Mouse (Mus musculus) gastrocnemius, postnatal 36 days (tissue): ENCODE measurements around the gene Hoxa7. TPM values are rescaled to one million over a fixed set of nuclear protein-coding genes. Genes with fewer than 3 reads are reported as not detected.

Experiments
- DNase-seq, 2 experiments: peaks; one replicate each; pipeline ENCODE4 v3.0.0; 2022
- intact Hi-C: fragments of 180-260 bp; cut with DNase I; formaldehyde crosslinking; loops from one replicate; pipeline ENCODE4 v1.15.1; 2025
- long read RNA-seq, 2 experiments: library from polyadenylated mRNA; stranded (forward); transcript quantifications; one replicate each; pipeline ENCODE4 v2.0.0; 2021
- total RNA-seq, 2 experiments: library from RNA; stranded (reverse); gene quantifications; 2 replicates each; pipeline ENCODE4 v1.2.3; 2021

Gene Hoxa7
- total RNA-seq, result 1 to 10 TPM; 3.7 to 4.0 TPM
- long read RNA-seq, experiment 1, transcript Hoxa7-201 (2 exons, 2,009 nt), result major isoform, 6 of 9 reads
- long read RNA-seq, experiment 1, partial matches to known transcripts, result 0 of 9 reads
- long read RNA-seq, experiment 1, other reads (novel, unspliced or antisense), result 3 of 9 reads
- long read RNA-seq, experiment 2, partial matches to known transcripts, result 0 of 4 reads
- long read RNA-seq, experiment 2, other reads (novel, unspliced or antisense), result 1 of 4 reads

GRCm38 (mm10) chr6:52221337-52221992, at the start of gene Hoxa7:
TSS of gene Hoxa7 (minus strand) at chr6:52221854.
- peak; percentile 86 to 92 for DNase-seq
- intact Hi-C loops, result loop anchor here (5.0 to 10.0 kb wide), 3 partner anchors 349 to 1417 kb away; partner anchors contain the start of gene Hnrnpa2b1

DNA sequence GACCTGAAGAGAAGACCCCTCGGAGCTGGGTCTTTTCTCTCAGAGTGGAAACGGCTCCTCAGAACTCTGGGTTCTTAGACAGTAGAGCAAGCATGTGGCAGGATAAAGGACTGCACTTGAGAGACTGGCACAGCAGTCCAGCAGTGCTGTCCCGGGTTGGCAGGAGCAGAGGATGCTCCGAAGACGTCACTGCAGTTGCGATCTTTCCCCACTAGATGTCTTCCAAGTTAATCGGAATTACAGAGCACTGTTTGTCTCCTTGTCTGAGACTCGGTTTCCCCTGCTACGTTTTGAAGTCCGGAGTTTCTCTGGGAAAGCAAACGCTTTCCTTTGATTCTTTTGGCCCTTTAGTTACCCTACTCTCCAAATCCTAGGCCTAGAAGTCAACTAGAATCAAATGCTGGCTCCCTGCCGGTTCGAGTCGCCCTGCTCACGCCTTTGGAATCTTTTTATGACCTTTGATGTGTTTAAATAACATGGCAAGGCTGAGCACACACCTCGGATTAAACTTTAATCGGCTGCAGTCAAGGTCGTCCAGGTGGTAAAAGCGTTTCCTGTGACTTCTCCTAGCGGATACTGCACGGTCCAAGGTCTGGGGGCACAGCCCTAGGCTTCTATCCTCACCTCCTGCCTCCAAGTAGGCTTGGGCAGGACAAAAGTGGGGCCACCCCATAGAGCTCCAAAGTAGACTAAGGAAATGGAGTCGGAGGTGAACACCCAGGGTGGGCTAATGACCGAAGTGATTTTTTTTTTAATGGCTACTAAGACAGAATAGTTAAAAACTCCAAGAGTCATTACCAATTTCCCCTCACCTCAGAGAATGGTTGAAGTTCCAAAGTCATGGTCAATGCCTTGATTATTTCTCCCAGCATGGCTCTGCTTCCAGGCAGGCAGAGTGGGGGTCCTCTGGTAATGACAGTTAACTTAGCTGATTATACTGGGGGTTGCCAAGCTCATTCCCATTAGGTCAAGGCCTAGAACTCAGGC, 49.1 kb upstream of the Hoxa7 start:
- intact Hi-C loops, result loop anchor here (5.0 kb wide), 2 partner anchors 37 to 307 kb away; no protein-coding TSS in a partner anchor
- peak in 1 of 2 experiments; percentile 52 for DNase-seq

GRCm38 (mm10) chr6:52268756-52269155, 47.1 kb upstream of the Hoxa7 start:
- DNase-seq, result no peak
- intact Hi-C loops, result loop anchor here (5.0 kb wide), 1 partner anchor 49 kb away; no protein-coding TSS in a partner anchor

- DNase-seq, result no peak
- intact Hi-C loops, result loop anchor here (5.0 kb wide), 1 partner anchor 49 kb away; no protein-coding TSS in a partner anchor
These were observed 46.7 kb upstream of the Hoxa7 start for GRCm38 (mm10) chr6:52268341-52268740.

- no peak for DNase-seq
- intact Hi-C loops, result loop anchor here (5.0 kb wide), 1 partner anchor 50 kb away; no protein-coding TSS in a partner anchor
These were observed 46.0 kb upstream of the Hoxa7 start for GRCm38 (mm10) chr6:52267691-52268090.

DNA sequence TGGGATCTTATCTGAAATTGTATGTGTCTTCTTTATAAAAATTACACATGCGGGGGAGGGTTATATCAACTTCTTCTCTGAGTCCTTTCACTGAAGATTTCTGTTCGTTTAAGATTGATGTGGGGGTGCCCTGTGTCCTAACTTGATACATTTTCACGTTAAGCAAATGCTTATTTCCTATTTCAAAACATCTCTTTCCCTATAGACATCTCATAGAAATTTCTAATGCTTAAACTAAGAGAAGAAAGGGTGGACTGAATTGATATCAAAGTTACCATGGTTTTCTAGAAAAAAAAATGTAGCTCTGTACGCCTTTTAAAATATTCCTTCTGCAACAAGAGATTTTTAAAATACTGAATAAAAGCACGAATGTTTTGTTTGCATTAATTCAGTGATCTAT, 45.6 kb upstream of the Hoxa7 start:
- DNase-seq, result no peak
- intact Hi-C loops, result loop anchor here (5.0 kb wide), 1 partner anchor 50 kb away; no protein-coding TSS in a partner anchor

DNA sequence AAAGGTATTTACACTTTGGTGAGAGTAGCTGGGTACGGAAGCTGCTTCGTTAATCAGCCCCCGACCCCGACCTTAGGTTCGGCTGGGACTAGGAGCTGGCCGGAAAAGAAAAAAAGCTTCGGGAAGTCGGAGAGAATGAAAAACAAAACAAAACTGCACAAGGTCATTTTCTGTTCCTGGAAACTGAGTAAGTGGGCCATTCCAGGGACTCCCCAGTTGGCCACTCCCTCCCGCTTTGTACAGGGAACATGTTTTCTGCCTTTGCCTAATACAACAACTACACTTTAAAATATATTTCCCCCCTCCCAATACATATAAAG, 45.0 kb upstream of the Hoxa7 start:
- DNase-seq, result no peak
- intact Hi-C loops, result loop anchor here (5.0 kb wide), 1 partner anchor 51 kb away; no protein-coding TSS in a partner anchor

GRCm38 (mm10) chr6:52265913-52266665, 44.4 kb upstream of the Hoxa7 start:
- intact Hi-C loops, result loop anchor here (5.0 kb wide), 1 partner anchor 51 kb away; no protein-coding TSS in a partner anchor
- DNase-seq, result no peak

DNA sequence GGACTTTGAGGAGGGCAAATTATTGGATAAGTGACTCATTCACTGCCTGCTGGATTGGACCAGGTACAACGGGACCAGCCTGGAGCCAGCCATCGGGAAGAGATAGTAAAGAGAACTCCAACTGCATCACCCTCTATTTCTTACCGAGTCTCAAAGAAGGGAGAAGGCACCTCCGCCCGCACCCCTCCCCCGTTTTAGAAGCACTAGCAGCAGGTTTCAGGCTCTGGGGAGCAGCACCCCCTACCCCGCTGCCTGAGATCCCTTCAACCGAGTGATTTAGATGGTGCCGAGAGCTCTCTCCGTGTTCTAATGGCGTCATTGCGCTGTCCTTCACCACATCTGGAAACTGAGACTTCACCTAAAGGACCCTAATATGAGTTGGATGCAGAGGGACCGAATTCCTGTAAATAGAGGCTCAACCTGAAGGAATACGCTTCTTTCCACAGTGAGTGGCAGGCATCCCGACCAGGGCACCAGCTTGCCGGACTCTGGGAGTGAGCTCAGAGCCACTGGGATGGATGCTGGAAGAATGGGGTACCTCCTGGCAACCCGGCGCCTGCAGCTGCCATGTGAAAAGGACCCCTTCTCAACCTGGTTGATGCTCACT, 43.8 kb upstream of the Hoxa7 start:
- intact Hi-C loops, result loop anchor here (5.0 kb wide), 1 partner anchor 52 kb away; no protein-coding TSS in a partner anchor
- DNase-seq, result no peak

GRCm38 (mm10) chr6:52264106-52264790, 42.6 kb upstream of the Hoxa7 start:
- DNase-seq, result no peak
- intact Hi-C loops, result no loop called here

DNA sequence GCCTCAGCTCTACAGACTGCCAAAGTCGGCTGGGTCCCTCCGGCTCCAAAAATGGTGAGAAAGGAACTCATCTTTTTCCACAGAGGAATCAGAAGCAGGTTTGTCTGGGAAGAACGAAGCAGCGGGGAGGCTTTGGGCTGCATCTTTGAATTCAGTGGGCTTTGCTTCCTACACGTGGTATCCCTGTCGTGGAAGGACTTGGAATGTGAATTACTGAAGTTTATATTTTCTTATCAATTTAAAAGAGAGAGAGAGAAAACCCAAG, 41.6 kb upstream of the Hoxa7 start:
- no peak for DNase-seq
- intact Hi-C loops, result no loop called here

GRCm38 (mm10) chr6:52262463-52263320, 41.0 kb upstream of the Hoxa7 start:
- DNase-seq, result no peak
- intact Hi-C loops, result no loop called here

- intact Hi-C loops, result no loop called here
These were observed 40.3 kb upstream of the Hoxa7 start for GRCm38 (mm10) chr6:52261751-52262462.

GRCm38 (mm10) chr6:52260654-52261575, 39.3 kb upstream of the Hoxa7 start, which contains the start of gene Hoxa13:
TSS of gene Hoxa13 (minus strand) at chr6:52260880.
- no peak for DNase-seq
- intact Hi-C loops, result no loop called here

More at GRCm38 (mm10) chr6:52261751-52262462, 40.3 kb upstream of the Hoxa7 start:
- DNase-seq, result no peak

- DNase-seq, result peak in 1 of 2 experiments; percentile 39
- intact Hi-C loops, result loop anchor here (5.0 kb wide), 3 partner anchors 452 to 662 kb away; partner anchors contain the start of gene Tax1bp1
These were observed 38.2 kb upstream of the Hoxa7 start for GRCm38 (mm10) chr6:52259811-52260261.
